Mouse (Mus musculus) forebrain, embryonic 15.5 days (tissue): ENCODE results near the gene Lhfpl4. TPM values are rescaled to one million over a fixed set of nuclear protein-coding genes. Genes with fewer than 3 reads are reported as not detected.

Experiments used
- ATAC-seq: fragments of 200-750 bp; cut with Nextera tagmentation; replicated peaks from 2 replicates; pipeline ENCODE4 v1.8.0; 2017; ENCODE audit warnings: mild to moderate bottlenecking, moderate TSS enrichment, moderate library complexity
- H3K27ac ChIP-seq: fragments of 300-500 bp; sonication (generic); replicated peaks from 2 replicates; pipeline ENCODE4 v1.5.1; 2015; ENCODE audit warnings: mild to moderate bottlenecking, inconsistent platforms
- H3K27me3 ChIP-seq: fragments of 300-500 bp; sonication (generic); 2 replicates; pipeline ENCODE4 v1.6.1; 2015; ENCODE audit warnings: inconsistent platforms
- H3K36me3 ChIP-seq: fragments of 300-500 bp; sonication (generic); 2 replicates; pipeline ENCODE4 v1.6.1; 2015; ENCODE audit warnings: mild to moderate bottlenecking, inconsistent platforms
- H3K4me1 ChIP-seq: fragments of 300-500 bp; sonication (generic); 2 replicates; pipeline ENCODE4 v1.6.1; 2015; ENCODE audit warnings: inconsistent platforms
- H3K4me2 ChIP-seq: fragments of 300-500 bp; sonication (generic); replicated peaks from 2 replicates; pipeline ENCODE4 v1.6.1; 2015; ENCODE audit warnings: mild to moderate bottlenecking, inconsistent platforms
- H3K4me3 ChIP-seq: fragments of 300-500 bp; sonication (generic); 2 replicates; pipeline ENCODE4 v1.5.1; 2015; ENCODE audit warnings: mild to moderate bottlenecking, inconsistent platforms
- H3K9ac ChIP-seq: fragments of 300-500 bp; sonication (generic); replicated peaks from 2 replicates; pipeline ENCODE4 v1.6.1; 2015; ENCODE audit warnings: mild to moderate bottlenecking, inconsistent platforms
- H3K9me3 ChIP-seq: fragments of 300-500 bp; sonication (generic); 2 replicates; pipeline ENCODE4 v1.6.1; 2016; ENCODE audit warnings: inconsistent platforms
- WGBS: fragments of 180-500 bp; shearing (Covaris S2); methylation state at CpG from one replicate; pipeline ENCODE4 v1.1.7; 2015; ENCODE audit warnings: mixed read lengths; 5-methylcytosine and 5-hydroxymethylcytosine counted together
- polyA plus RNA-seq: library from polyadenylated mRNA; unstranded; fragments of >200 nt; fragmentation: Nextera tagmentation; extraction: Ambion mirVana; gene quantifications from 2 replicates; pipeline ENCODE4 v1.2.1, GENCODE M21; 2015

Lhfpl4 gene
- polyA plus RNA-seq, 1 experiment from 2014 or later: 44.6 TPM

DNA sequence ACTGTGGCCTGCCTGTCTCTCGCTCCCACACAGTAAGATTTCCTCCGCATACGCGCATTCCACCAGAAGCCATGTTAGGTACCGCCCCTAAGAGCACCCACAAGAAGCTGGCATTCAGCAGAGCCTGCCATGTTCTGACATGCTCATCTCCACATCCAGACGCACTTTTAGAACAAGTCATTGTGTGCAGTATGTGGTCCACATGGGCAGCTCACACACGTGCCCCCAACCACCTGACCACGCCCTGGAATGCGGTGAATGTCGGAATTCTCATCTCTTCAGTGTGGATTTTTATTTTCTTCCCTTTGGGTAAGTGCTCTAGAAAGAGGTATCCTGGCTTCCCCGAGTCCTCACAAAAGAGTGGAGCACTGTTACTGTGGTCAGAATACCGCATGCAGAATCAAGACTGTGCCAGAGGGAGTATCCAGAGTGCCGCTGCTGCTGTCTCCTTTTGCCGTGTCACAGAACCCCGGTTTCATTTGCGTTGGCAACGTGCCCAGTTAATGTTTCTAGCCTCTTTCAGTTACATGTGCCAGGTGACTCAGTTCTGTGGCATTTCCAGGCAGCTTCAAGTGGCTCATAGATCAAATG lies 28.4 kb downstream of the Lhfpl4 start:
- WGBS: 57% methylated on average over 17 of the region's 17 CpGs
- Histone ChIP-seq H3K27me3 (no peaks in the 10 kb centered on the region), H3K4me3 (no peak overlapping the region), H3K9ac (no peak overlapping the region), H3K4me1 (peaks cover 10% of the 10 kb centered on the region), H3K36me3 (peaks cover 10% of the 10 kb centered on the region; the same call in 1 of the 2 replicates), H3K9me3 (no peaks in the 10 kb centered on the region), H3K27ac (peak overlapping the region; percentile 27; the same call in 1 of the 2 replicates), H3K4me2 (no peak overlapping the region)
- ATAC-seq: peak; percentile 47; the same call in 1 of the 2 replicates

DNA sequence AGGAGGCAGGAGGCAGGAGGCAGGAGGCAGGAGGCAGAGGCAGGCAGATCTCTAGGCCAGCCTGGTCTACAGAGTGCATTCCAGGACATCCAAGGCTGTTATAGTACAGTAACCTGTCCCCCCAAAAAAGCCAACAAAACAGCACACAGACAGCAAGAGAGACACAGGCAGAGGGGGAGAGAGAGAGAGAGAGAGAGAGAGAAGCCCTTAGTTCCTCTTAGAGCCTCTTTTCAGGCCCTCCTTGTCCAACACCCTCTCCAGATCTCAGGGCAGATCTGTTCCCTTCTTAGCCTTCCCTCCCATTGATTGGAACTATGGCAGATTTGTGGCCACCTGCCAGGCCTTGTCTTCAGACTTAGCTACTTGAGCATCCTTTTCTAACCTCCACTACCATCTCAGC lies 31.7 kb downstream of the Lhfpl4 start:
- Histone ChIP-seq H3K4me2 (no peak overlapping the region), H3K9me3 (no peaks in the 10 kb centered on the region), H3K4me3 (no peak overlapping the region), H3K27ac (no peak overlapping the region), H3K4me1 (peaks cover 10% of the 10 kb centered on the region), H3K36me3 (0 out of 2 replicates have a peak, but pooled peaks cover 3% of the 10 kb centered on the region), H3K27me3 (no peaks in the 10 kb centered on the region), H3K9ac (no peak overlapping the region)
- no peak for ATAC-seq

DNA sequence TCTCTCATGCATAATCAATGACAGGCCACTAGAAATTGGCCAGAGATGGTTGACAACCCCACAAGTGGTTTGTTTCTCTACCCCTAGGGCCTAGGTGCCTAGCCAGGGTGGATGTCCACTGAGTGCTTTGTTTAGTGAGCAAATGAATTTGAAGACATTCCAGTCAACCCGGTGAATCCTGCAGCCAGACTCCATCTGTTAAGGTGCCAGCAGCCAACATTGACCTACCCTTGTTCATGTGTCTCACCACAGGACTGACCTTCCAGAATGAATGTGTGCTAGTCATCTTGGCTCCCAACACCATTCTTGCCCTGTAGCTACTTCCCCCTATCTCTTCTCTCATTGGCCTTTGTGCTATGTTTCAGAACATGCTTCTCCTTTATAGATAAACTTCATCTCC lies 33.2 kb downstream of the Lhfpl4 start:
- 0 out of 2 replicates have a peak, but pooled peaks cover 3% of the 10 kb centered on the region for H3K36me3 ChIP-seq

DNA sequence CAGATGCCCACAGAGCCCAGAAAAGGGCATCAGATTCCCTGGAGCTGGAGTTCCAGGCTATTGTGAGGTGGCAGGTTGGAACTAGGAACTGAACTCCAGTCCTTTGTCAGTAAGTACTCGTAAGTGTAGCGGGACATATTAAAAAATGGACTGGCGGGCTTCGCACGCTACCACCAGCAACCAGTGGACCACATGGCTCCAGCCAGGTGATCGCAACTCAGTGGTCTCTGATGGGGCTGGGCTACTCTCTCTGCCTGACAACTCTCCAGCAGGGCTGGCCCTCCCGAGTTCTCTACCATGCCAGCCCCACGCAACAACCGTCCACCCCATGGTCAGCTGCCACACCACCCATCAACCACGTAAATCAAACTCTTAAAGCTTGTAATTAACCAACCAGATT lies 35.1 kb downstream of the Lhfpl4 start:
- H3K4me3 ChIP-seq: no peak overlapping the region
- H3K27ac ChIP-seq: no peak overlapping the region
- ATAC-seq: no peak
- no peaks in the 10 kb centered on the region for H3K27me3 ChIP-seq
- H3K9ac ChIP-seq: no peak overlapping the region
- H3K4me1 ChIP-seq: no peaks in the 10 kb centered on the region
- H3K9me3 ChIP-seq: no peaks in the 10 kb centered on the region
- peaks cover 14% of the 10 kb centered on the region for H3K36me3 ChIP-seq
- no peak overlapping the region for H3K4me2 ChIP-seq
- 95% methylated on average over 10 of the region's 10 CpGs for WGBS

More for the DNA sequence above, 33.2 kb downstream of the Lhfpl4 start:
- Histone ChIP-seq H3K9me3 (no peaks in the 10 kb centered on the region), H3K27ac (no peak overlapping the region), H3K27me3 (no peaks in the 10 kb centered on the region), H3K4me1 (peaks cover 5% of the 10 kb centered on the region; the same call in 1 of the 2 replicates), H3K4me3 (no peak overlapping the region), H3K9ac (no peak overlapping the region), H3K4me2 (no peak overlapping the region)
- 97% methylated on average over 1 of the region's 1 CpGs for WGBS
- ATAC-seq: no peak

DNA sequence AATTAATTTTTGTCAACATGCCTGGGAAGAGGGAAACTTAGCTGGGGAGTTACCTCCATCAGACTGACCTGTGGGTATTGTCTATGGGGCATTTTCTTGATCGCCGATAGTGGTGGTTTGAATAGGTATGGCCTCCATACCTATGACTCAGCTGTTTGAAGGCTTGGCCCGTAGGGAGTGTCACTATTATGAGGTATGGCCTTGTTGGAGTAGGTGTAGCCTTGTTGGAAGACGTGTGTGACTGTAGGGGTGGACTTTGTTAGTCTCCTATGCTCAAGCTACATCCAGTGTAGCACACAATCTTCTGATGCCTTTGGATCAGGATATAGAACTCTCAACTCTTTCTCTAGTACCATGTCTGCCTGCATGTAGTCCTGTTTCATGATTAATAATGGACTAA lies 39.1 kb downstream of the Lhfpl4 start:
- Histone ChIP-seq H3K27me3 (no peaks in the 10 kb centered on the region), H3K36me3 (peaks cover 51% of the 10 kb centered on the region), H3K9me3 (no peaks in the 10 kb centered on the region), H3K4me2 (no peak overlapping the region), H3K27ac (no peak overlapping the region), H3K4me1 (no peaks in the 10 kb centered on the region), H3K9ac (no peak overlapping the region), H3K4me3 (no peak overlapping the region)
- ATAC-seq: no peak
- 96% methylated on average over 4 of the region's 4 CpGs for WGBS

DNA sequence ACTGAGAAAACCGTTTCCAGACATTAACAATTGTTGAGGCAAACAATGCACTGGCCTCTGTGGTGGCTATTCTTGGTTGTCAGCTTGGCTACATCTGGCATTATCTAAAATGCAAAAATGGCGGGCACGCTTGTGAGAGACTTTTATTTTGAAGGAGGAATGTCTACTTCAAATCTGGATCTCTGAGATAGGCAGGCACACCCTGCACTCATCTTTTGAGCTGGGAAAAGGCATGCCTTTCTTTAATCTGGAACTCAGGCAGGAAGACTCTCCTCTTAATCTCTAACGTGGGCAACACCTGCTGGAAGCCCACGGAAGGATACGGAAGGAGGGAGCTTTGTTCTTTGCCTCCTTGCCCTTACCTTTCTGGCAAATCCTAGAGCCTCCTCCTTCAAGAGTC lies 40.3 kb downstream of the Lhfpl4 start:
- Histone ChIP-seq H3K27ac (no peak overlapping the region), H3K9me3 (no peaks in the 10 kb centered on the region), H3K27me3 (no peaks in the 10 kb centered on the region), H3K4me2 (no peak overlapping the region), H3K4me1 (no peaks in the 10 kb centered on the region), H3K9ac (no peak overlapping the region), H3K4me3 (no peak overlapping the region), H3K36me3 (peaks cover 60% of the 10 kb centered on the region)
- ATAC-seq: no peak
- WGBS: 84% methylated on average over 6 of the region's 6 CpGs

DNA sequence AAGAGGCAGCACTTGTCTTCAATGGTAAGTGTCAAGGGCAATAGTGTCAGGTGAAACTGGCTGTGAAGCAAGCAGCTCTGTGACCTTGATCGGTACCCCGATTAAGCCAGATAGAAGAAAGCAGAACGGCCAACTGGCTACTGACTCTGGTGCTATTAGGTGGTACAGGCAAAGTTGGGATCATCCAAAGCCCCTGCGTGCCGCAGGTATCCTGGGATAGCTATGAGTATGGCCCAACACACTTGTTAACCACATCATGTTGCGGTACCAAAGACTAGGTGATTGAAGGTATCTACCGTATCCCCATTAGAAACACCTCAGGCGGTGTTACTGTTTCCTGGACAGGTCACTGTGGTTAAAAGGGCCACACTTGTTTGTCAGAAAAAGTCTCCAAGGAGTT lies 41.1 kb downstream of the Lhfpl4 start:
- no peak overlapping the region for H3K27ac ChIP-seq
- H3K9ac ChIP-seq: no peak overlapping the region
- H3K4me3 ChIP-seq: no peak overlapping the region
- H3K27me3 ChIP-seq: no peaks in the 10 kb centered on the region
- 96% methylated on average over 8 of the region's 8 CpGs for WGBS
- H3K4me1 ChIP-seq: no peaks in the 10 kb centered on the region
- H3K4me2 ChIP-seq: no peak overlapping the region
- H3K36me3 ChIP-seq: peaks cover 68% of the 10 kb centered on the region
- no peak for ATAC-seq
- no peaks in the 10 kb centered on the region for H3K9me3 ChIP-seq

DNA sequence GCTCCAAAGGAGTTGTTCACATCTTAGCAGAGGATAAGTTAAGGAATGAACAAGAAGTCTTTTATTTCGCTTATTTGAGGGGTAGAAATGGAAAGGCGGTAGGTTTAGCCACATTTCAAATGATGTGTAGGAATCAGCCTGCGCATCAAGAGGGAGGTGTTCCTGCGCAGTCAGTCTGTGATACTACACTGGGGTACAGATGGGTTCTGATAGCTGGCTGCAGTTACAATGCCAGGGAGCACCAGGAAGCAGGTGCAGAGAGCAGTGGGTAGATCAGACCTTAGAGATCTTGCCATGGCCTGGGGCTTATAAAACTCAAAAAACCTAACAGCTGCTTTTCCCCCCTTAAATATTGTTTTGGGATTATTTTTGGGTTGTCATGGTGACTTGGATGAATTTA lies 49.9 kb downstream of the Lhfpl4 start:
- peaks cover 85% of the 10 kb centered on the region for H3K36me3 ChIP-seq
- no peak overlapping the region for H3K27ac ChIP-seq
- no peak overlapping the region for H3K4me2 ChIP-seq
- ATAC-seq: no peak
- 95% methylated on average over 4 of the region's 4 CpGs for WGBS
- H3K4me1 ChIP-seq: no peaks in the 10 kb centered on the region
- no peaks in the 10 kb centered on the region for H3K27me3 ChIP-seq
- no peak overlapping the region for H3K9ac ChIP-seq
- H3K4me3 ChIP-seq: no peak overlapping the region
- H3K9me3 ChIP-seq: no peaks in the 10 kb centered on the region

DNA sequence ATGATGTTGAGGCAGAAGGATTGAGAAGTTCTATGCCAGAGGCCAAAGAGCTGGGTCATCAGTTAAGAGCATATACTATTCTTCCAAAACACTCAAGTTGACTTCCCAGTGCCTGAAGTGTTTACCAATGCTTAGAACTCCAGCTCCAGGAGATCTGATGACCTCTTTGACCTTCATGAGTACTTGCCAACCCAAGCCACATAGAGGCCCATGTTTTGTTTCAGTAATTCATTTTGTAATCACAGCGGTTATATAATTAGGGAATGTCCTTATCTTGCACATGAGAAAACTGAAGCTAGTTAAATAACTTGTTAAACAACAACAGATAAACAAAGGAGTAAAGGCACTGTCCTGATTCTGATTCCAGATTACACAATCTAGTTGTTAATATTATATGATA lies 50.4 kb downstream of the Lhfpl4 start:
- Histone ChIP-seq H3K9me3 (no peaks in the 10 kb centered on the region), H3K36me3 (peaks cover 81% of the 10 kb centered on the region), H3K27me3 (no peaks in the 10 kb centered on the region), H3K4me1 (no peaks in the 10 kb centered on the region), H3K27ac (no peak overlapping the region), H3K4me2 (no peak overlapping the region), H3K9ac (no peak overlapping the region), H3K4me3 (no peak overlapping the region)
- 88% methylated on average over 1 of the region's 1 CpGs for WGBS
- no peak for ATAC-seq

DNA sequence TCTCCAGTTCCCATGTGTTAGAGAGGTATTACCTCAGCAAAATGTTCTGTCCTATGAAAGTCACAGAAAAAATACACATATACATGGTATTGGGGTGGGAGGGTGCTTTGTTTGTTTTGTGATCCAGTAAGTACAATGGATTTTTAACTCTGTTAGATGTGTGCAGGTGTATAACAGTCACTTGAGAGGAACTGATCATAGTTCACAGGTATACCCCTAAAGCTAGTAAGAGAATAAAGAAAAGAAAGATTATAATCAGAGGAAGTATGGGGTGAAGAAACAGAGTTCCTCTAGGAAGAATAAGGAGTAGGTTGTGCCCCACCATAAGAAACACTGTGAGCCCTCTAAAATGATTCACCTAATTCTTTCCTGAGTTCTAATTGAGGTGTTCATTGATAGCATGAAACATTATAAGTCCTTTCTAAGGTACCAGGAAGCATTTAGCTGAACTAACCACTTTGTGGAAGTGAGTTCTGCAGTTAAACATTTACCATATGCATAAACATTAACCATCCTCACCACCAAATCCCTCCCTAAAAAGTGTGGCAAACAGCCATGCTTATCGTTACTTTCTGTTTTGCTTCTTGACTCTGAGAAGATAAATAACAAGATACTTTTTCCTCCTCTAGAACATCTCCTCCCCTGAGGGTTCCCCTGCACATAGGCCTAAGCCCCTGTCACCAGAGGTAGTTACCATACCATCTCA lies 53.6 kb downstream of the Lhfpl4 start:
- peaks cover 78% of the 10 kb centered on the region for H3K36me3 ChIP-seq
- WGBS: 87% methylated on average over 1 of the region's 1 CpGs

DNA sequence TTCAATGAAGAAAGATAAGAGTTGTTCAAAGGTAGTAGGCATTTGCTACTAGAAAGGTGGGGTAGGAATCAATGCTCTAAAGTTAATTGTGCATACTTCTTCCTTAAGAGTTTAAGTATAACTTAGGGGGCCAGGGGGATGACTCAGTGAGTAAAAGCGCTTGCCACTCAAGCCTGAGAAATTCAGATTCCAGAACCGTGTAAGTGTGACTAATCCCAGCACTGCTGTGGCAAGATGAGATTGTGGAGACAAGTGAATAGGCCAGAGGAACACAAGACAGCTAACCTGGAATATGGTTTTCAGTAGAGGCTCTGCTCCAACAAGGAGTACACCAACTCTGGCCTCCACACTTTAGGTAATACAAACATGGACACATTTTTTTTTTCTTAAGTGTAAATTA lies 61.8 kb downstream of the Lhfpl4 start:
- H3K36me3 ChIP-seq: peaks cover 51% of the 10 kb centered on the region
- 86% methylated on average over 2 of the region's 2 CpGs for WGBS
- no peak overlapping the region for H3K4me3 ChIP-seq
- no peak overlapping the region for H3K9ac ChIP-seq
- H3K27ac ChIP-seq: no peak overlapping the region
- H3K27me3 ChIP-seq: no peaks in the 10 kb centered on the region
- no peaks in the 10 kb centered on the region for H3K9me3 ChIP-seq
- H3K4me2 ChIP-seq: no peak overlapping the region
- no peak for ATAC-seq
- H3K4me1 ChIP-seq: no peaks in the 10 kb centered on the region

More for the DNA sequence above, 53.6 kb downstream of the Lhfpl4 start:
- ATAC-seq: no peak
- no peak overlapping the region for H3K4me3 ChIP-seq
- H3K9me3 ChIP-seq: no peaks in the 10 kb centered on the region
- H3K27ac ChIP-seq: no peak overlapping the region
- H3K4me2 ChIP-seq: no peak overlapping the region
- H3K9ac ChIP-seq: no peak overlapping the region
- H3K4me1 ChIP-seq: no peaks in the 10 kb centered on the region
- H3K27me3 ChIP-seq: no peaks in the 10 kb centered on the region

DNA sequence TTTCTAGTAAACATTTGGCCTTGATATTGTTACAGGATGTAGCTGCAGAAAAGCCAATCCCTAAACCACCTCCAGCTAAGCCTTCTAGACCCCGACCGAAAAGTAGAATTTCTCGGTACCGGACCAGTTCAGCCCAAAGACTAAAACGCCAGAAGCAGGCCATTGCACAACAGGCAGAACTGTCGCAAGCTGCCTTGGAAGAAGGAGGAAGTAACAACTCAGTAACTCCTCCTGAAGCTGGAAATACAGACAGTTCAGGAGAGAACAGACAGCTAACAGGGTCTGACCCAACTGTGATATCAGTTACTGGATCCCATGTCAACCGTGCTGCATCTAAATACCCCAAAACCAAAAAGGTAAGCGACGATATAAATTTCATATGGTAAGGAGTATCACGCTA lies 74.4 kb downstream of the Lhfpl4 start:
- Histone ChIP-seq H3K4me1 (no peaks in the 10 kb centered on the region), H3K4me2 (no peak overlapping the region), H3K27ac (no peak overlapping the region), H3K9ac (no peak overlapping the region), H3K36me3 (peaks cover 78% of the 10 kb centered on the region), H3K27me3 (no peaks in the 10 kb centered on the region), H3K9me3 (no peaks in the 10 kb centered on the region), H3K4me3 (no peak overlapping the region)
- ATAC-seq: no peak
- 91% methylated on average over 10 of the region's 10 CpGs for WGBS
